Mouse (Mus musculus): ENCODE data around the gene Wipf2. TPM values are rescaled to one million over a fixed set of nuclear protein-coding genes. Genes with fewer than 3 reads are reported as not detected.

Gene Wipf2
- total RNA-seq, 2 experiments from 2014 or later = 5.6 to 6.7 TPM

- peak in 1 of 2 experiments; percentile 16 for DNase-seq
- intact Hi-C loops (cut with DNase I) = no loop called here
Measured at GRCm38 (mm10) chr11:98939084-98939952, 75.9 kb downstream of the Wipf2 start.

GRCm38 (mm10) chr11:98939953-98940641, 76.7 kb downstream of the Wipf2 start:
- intact Hi-C loops (cut with DNase I) = no loop called here
- DNase-seq = no peak

- intact Hi-C loops (cut with DNase I) = no loop called here
- no peak for DNase-seq
Measured at GRCm38 (mm10) chr11:98940776-98941175, 77.3 kb downstream of the Wipf2 start.

GRCm38 (mm10) chr11:98941341-98941825, 77.9 kb downstream of the Wipf2 start:
- DNase-seq = peak in 1 of 2 experiments; percentile 44
- intact Hi-C loops (cut with DNase I) = no loop called here

- peak in 1 of 2 experiments; percentile 60 for DNase-seq
- intact Hi-C loops (cut with DNase I) = no loop called here
Measured at GRCm38 (mm10) chr11:98941826-98942550, 78.5 kb downstream of the Wipf2 start.

GRCm38 (mm10) chr11:98942555-98942922, 79.1 kb downstream of the Wipf2 start:
- intact Hi-C loops (cut with DNase I) = no loop called here
- DNase-seq = no peak

- intact Hi-C loops (cut with DNase I) = no loop called here
Measured at GRCm38 (mm10) chr11:98942923-98943641, 79.6 kb downstream of the Wipf2 start.

GRCm38 (mm10) chr11:98943741-98944461, 80.5 kb downstream of the Wipf2 start:
- DNase-seq = no peak
- intact Hi-C loops (cut with DNase I) = no loop called here

More at GRCm38 (mm10) chr11:98942923-98943641, 79.6 kb downstream of the Wipf2 start:
- peak in 1 of 2 experiments; percentile 67 for DNase-seq

- no peak for DNase-seq
- intact Hi-C loops (cut with DNase I) = no loop called here
Measured at GRCm38 (mm10) chr11:98944897-98945604, 81.6 kb downstream of the Wipf2 start.

GRCm38 (mm10) chr11:98945605-98945977, 82.2 kb downstream of the Wipf2 start:
- intact Hi-C loops (cut with DNase I) = no loop called here
- DNase-seq = no peak

- no peak for DNase-seq
- intact Hi-C loops (cut with DNase I) = no loop called here
Measured at GRCm38 (mm10) chr11:98947969-98948569, 84.6 kb downstream of the Wipf2 start.

- no peak for DNase-seq
- intact Hi-C loops (cut with DNase I) = no loop called here
Measured at GRCm38 (mm10) chr11:98949242-98949957, 86.0 kb downstream of the Wipf2 start.

- intact Hi-C loops (cut with DNase I) = no loop called here
Measured at GRCm38 (mm10) chr11:98949958-98950460, 86.6 kb downstream of the Wipf2 start.

GRCm38 (mm10) chr11:98950484-98950883, 87.0 kb downstream of the Wipf2 start:
- no peak for DNase-seq
- intact Hi-C loops (cut with DNase I) = no loop called here

More at GRCm38 (mm10) chr11:98949958-98950460, 86.6 kb downstream of the Wipf2 start:
- DNase-seq = peak in 1 of 2 experiments; percentile 58

GRCm38 (mm10) chr11:98951026-98951906, 87.8 kb downstream of the Wipf2 start:
- intact Hi-C loops (cut with DNase I) = no loop called here
- peak; percentile 93 to 95 for DNase-seq

GRCm38 (mm10) chr11:98952111-98952510, 88.7 kb downstream of the Wipf2 start:
- intact Hi-C loops (cut with DNase I) = no loop called here
- no peak for DNase-seq

- intact Hi-C loops (cut with DNase I) = no loop called here
- DNase-seq = no peak
Measured at GRCm38 (mm10) chr11:98952736-98953135, 89.3 kb downstream of the Wipf2 start.
